22 mouse cellular contexts compared by ENCODE assay signal in the genomic region with DNA sequence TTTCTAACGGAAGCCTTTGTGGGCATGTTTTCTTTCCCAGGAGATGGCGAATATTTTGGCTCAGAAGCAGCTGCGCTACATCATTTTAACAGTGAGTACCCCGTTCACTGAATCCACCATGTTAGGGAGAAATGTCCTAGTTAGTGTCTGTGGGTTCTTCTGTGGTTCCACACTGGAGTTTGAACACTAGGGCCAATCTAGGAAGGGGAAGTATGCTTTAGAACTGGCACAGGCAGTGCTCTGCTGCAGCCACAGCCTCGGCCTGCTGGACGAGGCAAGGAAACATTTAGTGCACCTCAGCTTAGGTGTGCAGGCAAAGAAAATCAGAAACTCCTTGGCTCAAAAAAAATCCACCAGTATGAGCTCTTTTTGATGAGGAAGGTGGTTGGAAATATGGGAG.
"Had no signal": no experiment of that assay in that cellular context is flagged by ENCODE, and none has a peak within 500 bp of the region (broad histone marks: within the 10 kb centered on the region; RNA-seq: fewer than 3 reads in every experiment).

No protein-coding gene starts in this region.

- H3K9me3 ChIP-seq: lung, embryonic 15.5 days; midbrain, embryonic 10.5 days; midbrain, embryonic 12.5 days; neural tube, embryonic 13.5 days; neural tube, embryonic 15.5 days; stomach, embryonic 15.5 days had no signal

- DNase-seq: lung, adult 18-20 months; lung, postnatal 10 days; lung, postnatal 4 days; midbrain, embryonic 14.5 days; retina, postnatal 1 day; right cerebral cortex, adult 18-20 months; right cerebral cortex, postnatal 25 days; right cerebral cortex, postnatal 4 days; spleen, adult 18-20 months; thymus, adult 2 months; thymus, postnatal 25 days; thymus, postnatal 4 days had no signal

- H3K4me2 ChIP-seq: lung, embryonic 15.5 days; midbrain, embryonic 12.5 days; neural tube, embryonic 13.5 days; neural tube, embryonic 15.5 days; stomach, embryonic 15.5 days had no signal

- H3K9ac ChIP-seq: liver, embryonic 14.5 days; lung, embryonic 15.5 days; midbrain, embryonic 12.5 days; neural tube, embryonic 13.5 days; neural tube, embryonic 15.5 days; stomach, embryonic 15.5 days had no signal

- H3K4me3 ChIP-seq: lung, embryonic 15.5 days; midbrain, embryonic 10.5 days; midbrain, embryonic 12.5 days; myocyte; neural tube, embryonic 13.5 days; neural tube, embryonic 15.5 days; stomach, embryonic 15.5 days had no signal

- H3K27me3 ChIP-seq: lung, embryonic 15.5 days; midbrain, embryonic 12.5 days; neural tube, embryonic 13.5 days; neural tube, embryonic 15.5 days; stomach, embryonic 15.5 days had no signal

- H3K4me1 ChIP-seq: midbrain, embryonic 12.5 days; stomach, embryonic 15.5 days had no signal

- H3K36me3 ChIP-seq: lung, embryonic 15.5 days; midbrain, embryonic 10.5 days; midbrain, embryonic 12.5 days; neural tube, embryonic 13.5 days; neural tube, embryonic 15.5 days; stomach, embryonic 15.5 days had no signal

- H3K27ac ChIP-seq: liver, embryonic 14.5 days; lung, embryonic 15.5 days; midbrain, embryonic 10.5 days; midbrain, embryonic 12.5 days; neural tube, embryonic 13.5 days; neural tube, embryonic 15.5 days; stomach, embryonic 15.5 days; stomach, postnatal 0 days had no signal

- ATAC-seq: midbrain, embryonic 16.5 days had no signal
